Mouse (Mus musculus): Measurements from ENCODE around the gene Amh.
"Not testable (repeated sequence)": the region's sequence is repeated elsewhere in the genome, so short reads cannot be mapped to it uniquely, and the experiment has no call there.

Gene Amh

DNA sequence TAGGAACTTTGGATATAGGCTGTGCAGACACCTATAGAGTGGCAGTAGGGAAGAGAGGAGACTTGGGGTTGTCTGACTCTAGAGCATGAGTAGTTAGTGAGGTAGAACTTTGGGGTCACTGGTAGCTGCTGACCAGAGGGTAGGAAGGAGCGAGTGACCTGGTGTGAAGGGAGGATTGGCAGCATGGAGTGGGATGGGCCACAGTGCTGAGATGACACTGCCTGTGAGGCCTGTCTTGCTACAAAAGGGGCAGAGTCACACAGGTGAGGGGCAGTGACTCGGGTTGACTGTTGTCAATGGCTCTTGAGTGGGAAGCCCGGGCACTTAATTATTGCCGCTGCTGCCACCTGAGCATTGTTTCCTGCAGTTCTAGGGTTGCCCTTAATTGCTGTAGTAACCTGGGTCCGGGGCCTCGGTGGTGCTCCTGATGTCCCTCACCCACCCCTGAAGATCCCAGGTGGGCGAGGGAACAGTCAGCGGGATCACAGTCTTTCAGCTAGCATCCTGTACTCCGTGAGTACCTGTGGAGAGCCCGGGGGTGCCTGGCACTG, 22.9 kb downstream of the Amh start:
- DNase-seq (ENCODE audit: low read depth, low spot score), result no peak

GRCm38 (mm10) chr10:80828587-80828986, 23.5 kb downstream of the Amh start:
- DNase-seq (ENCODE audit: low read depth, low spot score), result not testable (repeated sequence)

DNA sequence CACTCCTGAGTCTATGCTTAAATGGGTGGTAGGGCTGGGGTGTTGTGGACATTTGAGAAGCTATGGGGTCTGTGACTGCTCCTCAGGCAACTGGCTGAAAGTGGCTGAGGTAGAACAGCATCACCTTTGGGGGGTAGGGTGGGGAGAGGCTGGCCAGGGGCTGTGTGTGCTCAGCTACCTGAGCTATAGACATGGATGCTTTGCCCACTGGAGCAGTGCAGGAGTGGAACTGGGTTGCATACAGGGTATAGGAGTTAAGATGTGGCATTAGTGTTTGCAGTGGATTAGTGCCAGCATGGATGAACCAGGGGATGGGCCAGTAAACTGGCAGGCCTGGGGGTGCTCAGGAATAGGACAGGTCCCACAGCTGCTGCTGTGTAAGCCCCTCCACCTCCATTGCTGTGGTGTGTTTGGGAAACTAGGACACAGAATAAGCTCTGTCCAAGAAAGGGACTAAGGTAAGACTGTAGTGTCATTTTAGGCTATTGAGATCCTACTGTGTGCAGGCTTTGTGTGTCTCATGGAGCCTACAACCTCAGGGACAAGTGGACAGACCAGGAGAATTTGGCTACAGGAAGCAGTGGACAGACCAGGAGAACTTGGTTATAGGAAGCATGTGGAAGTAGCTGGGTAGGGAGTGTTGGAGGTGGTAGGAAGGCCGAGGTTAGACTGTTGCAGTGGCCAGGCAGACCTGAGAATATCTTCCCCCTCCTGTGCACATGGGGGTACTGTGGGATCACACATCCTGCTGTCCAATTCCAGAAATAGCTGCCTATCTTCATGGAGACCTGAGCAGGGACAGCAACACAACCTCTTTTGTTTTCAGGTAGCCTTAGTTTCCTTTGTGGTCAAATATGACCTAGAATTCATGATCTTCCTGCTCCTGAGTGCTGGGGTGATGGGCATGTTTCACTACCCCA, 24.6 kb downstream of the Amh start:
- DNase-seq (ENCODE audit: low read depth, low spot score), result no peak

GRCm38 (mm10) chr10:80831136-80831535, 26.1 kb downstream of the Amh start:
- DNase-seq (ENCODE audit: low read depth, low spot score), result peak; percentile 97

- no peak for DNase-seq (ENCODE audit: low read depth, low spot score)
Measured at GRCm38 (mm10) chr10:80832818-80833217, 27.8 kb downstream of the Amh start.

DNA sequence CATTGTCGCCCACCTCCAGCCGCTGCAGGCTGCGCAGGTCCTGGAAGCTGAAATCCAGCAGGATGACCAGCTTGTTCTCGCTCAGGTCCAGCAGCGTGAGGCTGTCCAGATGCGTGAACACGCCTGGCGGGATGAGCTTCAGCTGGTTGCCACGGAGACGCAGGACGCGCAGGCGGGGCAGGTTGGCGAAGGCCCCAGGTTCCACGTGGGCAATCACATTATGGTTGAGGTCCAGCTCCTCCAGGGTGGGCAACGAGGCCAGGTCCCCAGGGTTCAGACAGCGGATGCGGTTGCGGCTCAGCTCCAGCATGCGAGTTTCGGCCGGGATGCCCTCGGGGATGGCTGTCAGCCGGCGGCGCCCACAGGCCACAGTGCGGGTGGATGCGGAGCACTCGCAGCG, 30.6 kb downstream of the Amh start:
- DNase-seq (ENCODE audit: low read depth, low spot score), result no peak

DNA sequence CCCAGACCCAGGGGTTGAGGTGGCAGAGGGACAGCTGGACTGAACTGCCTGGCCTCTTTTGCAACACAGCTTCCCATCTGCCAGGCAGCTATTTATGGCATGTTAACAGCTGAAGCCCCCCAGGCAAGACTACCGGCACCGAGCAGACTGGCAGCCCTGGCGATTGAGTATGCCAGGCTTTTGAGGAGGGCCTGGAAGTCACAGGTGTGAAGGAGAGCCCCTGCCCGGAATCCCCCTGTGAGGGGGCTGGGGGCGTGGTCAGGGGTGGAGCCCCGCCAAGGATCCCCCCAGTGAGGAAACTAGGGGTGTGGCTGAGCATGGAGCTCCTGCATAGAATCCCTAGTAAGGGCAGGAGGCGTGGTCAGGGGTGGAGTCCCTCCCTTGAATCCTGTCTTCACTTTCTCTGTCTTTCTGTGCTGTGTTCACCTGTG, 31.9 kb downstream of the Amh start:
- peak; percentile 66 for DNase-seq (ENCODE audit: low read depth, low spot score)

- no peak for DNase-seq (ENCODE audit: low read depth, low spot score)
Measured at GRCm38 (mm10) chr10:80837827-80838226, 32.8 kb downstream of the Amh start.

GRCm38 (mm10) chr10:80838346-80838912, 33.4 kb downstream of the Amh start:
- no peak for DNase-seq (ENCODE audit: low read depth, low spot score)

GRCm38 (mm10) chr10:80839848-80840247, 34.8 kb downstream of the Amh start:
- no peak for DNase-seq (ENCODE audit: low read depth, low spot score)

DNA sequence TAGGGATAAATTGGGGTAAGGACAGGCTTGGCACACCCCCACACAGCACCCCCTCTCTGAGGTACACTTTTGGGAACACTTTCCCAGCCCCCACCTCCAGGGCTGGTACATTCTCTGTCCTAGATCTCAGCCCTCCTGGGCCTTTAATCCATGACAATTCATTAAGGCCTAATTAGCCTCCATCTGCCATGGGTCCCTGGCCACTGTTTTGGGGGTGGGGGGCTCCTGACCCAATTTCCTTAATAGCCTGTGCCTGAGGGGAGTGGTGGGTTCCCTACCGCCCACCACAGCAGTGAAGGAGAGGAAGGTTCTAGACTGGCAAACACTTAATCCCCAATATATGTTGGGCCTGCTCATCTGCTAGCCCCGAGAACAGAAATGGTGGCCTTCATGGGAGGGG, 36.6 kb downstream of the Amh start:
- no peak for DNase-seq (ENCODE audit: low read depth, low spot score)

- DNase-seq (ENCODE audit: low read depth, low spot score), result no peak
Measured at GRCm38 (mm10) chr10:80842334-80842733, 37.3 kb downstream of the Amh start.

DNA sequence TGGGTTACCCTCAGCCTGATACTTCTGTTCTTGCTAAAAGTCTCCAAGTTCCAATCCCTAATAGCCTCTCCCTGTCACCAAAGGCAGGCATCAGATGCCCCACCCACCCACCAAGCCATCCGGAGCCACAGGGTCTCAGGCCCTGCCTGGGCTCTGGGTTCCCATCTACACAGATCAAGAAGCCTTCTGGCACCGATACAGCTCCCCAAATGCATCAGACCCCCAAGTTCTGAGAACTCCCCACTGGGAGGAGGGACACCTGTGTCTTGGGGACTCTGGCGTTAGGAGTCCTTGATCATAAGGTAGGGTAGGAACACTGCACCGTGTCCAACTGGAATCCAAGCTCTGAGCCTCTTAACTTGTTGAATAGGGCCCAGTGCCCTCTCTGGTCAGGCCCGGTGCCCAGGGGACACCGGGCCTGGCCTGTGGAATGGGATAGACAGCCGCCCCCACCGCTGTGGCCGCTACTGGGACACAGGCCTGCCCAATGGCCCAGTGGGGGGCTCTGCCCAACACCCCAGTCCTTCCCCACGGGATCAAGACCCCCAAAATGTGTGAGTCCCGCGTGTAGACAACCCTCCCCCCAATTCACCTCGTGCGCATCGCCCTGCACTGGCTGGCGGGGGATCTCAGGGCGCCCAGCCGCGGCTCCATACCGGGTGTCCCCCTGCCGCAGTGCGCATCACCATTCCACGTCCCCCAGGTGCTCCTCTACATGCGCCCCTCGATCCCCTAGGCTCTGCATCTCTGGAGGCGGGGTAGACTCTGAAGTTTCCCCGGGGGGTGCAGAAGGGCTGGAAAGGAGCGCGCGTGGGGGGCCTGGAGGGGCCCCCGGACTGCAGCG, 38.3 kb downstream of the Amh start:
- no peak for DNase-seq (ENCODE audit: low read depth, low spot score)

DNA sequence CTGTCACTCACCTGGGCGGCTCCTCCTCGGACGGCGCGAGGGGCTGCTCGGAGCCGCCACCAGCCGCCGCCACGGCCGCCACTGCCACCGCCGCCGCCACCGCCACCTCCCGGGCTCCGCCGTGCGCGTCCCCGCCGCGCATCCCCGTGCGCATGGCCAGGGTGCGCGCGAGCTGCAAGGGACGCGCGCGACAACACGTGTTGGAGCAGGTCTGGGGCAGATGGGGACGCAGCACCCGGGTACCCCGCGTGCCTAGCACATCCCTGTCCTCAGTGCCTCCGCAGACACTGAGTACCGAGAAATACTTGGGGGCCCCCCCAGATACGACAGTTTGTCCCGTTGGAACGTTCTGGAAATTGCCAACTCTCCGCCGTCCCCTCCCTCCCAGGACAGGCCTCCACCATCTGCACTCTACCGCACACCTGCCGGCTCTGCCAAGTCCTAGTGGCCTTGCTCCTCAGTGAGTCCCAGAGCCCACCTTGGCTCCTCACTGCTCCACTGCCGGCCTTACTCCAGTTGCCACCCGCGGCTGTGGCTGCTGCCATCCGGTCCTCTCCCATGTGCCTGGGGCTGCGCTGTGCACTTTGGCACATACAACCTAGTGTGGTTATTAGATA, 39.0 kb downstream of the Amh start, which contains the start of gene Lingo3:
Gene Lingo3 (minus strand): TSS at position 109 of the 617 bp plus-strand sequence.
- peak; percentile 42 for DNase-seq (ENCODE audit: low read depth, low spot score)

DNA sequence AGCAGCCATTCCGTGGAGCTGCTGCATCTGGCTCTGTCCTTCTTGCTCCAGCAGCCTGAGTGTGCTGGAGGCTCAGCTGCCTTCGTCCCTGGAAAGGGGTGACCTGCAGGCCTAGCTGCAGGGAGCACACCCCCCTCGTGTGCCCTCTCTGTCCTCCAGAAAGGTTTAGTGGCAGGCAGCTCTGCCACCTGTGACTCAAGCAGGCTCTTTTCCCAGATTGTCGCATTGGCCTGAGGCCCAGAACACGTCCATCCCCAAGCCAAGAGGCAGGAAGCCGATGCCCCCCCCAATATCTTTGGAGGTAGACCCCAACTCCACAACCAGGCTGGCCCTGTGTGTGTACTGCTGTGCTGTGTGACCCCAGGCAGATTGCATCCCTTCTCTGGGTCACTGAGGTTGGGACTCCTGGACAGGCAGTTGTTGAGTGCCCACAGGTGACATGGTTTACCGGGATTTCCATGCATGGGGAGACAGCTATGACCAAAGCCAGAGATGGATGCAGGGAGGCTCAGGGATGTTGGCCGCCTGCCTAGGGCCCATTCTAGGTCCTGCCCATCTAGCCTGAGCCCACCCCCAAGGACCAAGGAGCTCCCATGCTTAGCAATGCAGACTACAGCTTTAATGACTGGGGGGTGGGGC, 40.1 kb downstream of the Amh start:
- DNase-seq (ENCODE audit: low read depth, low spot score), result no peak

GRCm38 (mm10) chr10:80845732-80846131, 40.7 kb downstream of the Amh start:
- no peak for DNase-seq (ENCODE audit: low read depth, low spot score)

- DNase-seq (ENCODE audit: low read depth, low spot score), result peak; percentile 95
Measured at GRCm38 (mm10) chr10:80848571-80848970, 43.5 kb downstream of the Amh start.

DNA sequence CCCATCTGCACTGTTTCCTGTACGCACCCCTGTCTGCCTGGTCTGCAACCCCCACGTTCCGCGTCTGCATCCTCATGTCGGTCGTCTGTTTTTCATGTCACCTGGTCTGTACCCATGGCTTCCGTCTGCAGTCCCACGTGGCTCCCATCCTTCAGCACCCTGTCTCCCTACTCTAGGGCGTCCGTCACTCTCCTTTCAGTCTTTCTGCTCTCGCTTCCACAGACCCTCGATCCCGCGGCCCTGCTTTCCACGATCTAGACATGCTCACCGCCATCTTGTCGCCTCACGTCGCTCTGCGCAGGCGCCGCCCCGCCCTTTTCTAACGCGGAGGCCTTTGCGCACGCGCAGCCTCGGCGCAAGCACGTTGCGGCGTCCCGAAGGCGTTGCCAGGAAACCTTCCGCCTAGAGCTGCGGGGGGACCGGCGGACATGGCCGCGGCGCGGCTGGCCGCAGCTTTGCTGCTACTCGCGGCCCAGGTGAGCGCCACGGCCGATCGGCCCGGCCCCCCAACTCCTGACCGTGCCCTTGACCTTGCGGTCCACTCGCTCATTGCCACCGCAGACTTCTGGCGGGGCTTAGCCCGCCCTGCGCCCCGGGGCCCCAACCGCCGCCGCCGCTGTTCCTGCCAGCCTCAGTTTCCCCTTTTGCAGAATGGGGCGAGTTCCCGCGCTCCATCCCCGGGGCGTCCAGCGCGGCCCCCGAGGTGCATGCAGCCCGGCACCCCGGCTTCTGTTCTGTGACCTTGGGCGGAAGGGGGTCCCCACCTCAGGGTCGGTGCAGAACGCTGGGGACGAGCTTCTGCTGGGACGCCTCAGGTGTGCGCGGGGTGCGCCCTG, 50.1 kb downstream of the Amh start, which contains the start of the genes Lsm7 and Sppl2b:
Gene Lsm7 (minus strand): TSS at position 297 of the 836 bp plus-strand sequence.
Gene Sppl2b (plus strand): TSS at position 363 of the 836 bp plus-strand sequence.
- peak; percentile 93 for DNase-seq (ENCODE audit: low read depth, low spot score)

DNA sequence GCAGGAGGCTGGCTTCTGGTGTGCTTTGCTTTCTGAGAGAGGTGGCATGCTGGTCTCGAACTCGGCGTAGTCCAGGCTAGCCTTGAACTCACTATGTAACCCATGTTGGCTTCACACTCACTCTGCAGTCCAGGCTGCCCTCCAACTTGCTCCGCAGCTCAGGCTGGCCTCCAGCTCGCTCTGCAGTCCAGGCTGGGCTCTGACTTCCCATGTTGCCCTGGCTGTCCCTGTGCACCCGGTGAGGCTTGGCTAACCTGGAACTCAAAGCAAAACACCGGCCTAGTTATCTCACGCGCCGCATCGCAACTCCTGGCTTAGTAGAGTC, 50.7 kb downstream of the Amh start:
- no peak for DNase-seq (ENCODE audit: low read depth, low spot score)

- peak; percentile 42 for DNase-seq (ENCODE audit: low read depth, low spot score)
Measured at GRCm38 (mm10) chr10:80856267-80856666, 51.2 kb downstream of the Amh start.

Data from R1 (cell line).